Mouse (Mus musculus): ENCODE results near the gene Il1rap. TPM values are rescaled to one million over a fixed set of nuclear protein-coding genes. Genes with fewer than 3 reads are reported as not detected.

Il1rap gene
- polyA plus RNA-seq, 1 experiment from 2014 or later = 27.4 TPM

DNA sequence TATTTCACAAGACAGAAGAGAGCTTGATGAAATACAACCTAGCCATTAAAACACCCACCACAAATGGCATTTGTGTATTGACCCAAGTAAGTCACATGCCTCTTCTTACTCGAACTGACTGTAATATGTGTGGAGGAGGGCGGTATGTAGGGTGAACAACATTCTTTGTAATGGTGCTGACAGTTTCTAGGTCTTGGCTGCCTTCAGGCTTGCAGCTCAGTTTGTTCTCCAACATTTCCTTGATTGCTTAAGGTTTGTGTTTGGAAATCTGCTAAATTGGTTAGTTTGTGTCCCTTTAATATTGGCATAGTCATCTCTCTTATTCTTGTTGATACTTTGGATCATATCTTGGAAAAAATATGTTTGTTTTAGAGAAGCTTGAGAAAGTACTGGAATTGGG, 87.6 kb downstream of the Il1rap start:
- no peaks in the 10 kb centered on the region for H3K27me3 ChIP-seq (ENCODE audit: insufficient read depth, low read length)
- H3K4me3 ChIP-seq (ENCODE audit: low read depth, low read length) = no peak overlapping the region
- H3K27ac ChIP-seq (ENCODE audit: low read depth) = no peak overlapping the region
- no peak overlapping the region for H3K4me2 ChIP-seq (ENCODE audit: low read depth, low read length)
- H3K9ac ChIP-seq (replicated peaks) = no peak overlapping the region
- H3K9me3 ChIP-seq (ENCODE audit: low read length) = no peaks in the 10 kb centered on the region
- DNase-seq (no peak), ATAC-seq (no peak)
- H3K4me1 ChIP-seq (ENCODE audit: insufficient read depth) = no peaks in the 10 kb centered on the region
- WGBS (ENCODE audit: insufficient replicate concordance) = 59% methylated on average over 2 of the region's 2 CpGs
- H3K36me3 ChIP-seq (replicated peaks; ENCODE audit: insufficient read depth, low read length) = no peaks in the 10 kb centered on the region
- TF ChIP-seq CTCF (IDR thresholded peaks at IDR 0.05; ENCODE audit: low read depth) = no peak
- no peak for TF ChIP-seq EP300 (IDR thresholded peaks at IDR 0.05; ENCODE audit: low read depth)

DNA sequence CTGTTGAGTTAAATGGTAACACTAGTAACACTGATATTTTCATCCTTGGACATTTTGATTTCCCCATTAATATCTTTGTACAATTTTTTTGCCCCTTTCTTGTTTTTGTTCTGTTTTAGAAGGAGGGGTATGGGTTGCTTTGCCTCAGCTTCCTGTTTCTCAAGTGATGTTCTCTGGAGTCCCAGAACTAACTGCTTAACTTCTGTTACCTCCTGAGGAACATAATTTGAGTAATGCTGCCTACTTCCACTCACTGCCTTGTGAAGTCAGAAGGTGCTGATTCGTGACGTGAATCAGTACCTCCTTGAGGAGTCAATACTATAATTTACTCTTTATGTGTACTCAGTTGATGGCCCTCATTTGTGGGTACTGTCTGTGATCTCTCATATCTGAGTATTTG, 98.9 kb downstream of the Il1rap start:
- no peak for ATAC-seq
- no peak overlapping the region for H3K9ac ChIP-seq (replicated peaks)
- no peak overlapping the region for H3K4me2 ChIP-seq (ENCODE audit: low read depth, low read length)
- no peaks in the 10 kb centered on the region for H3K4me1 ChIP-seq (ENCODE audit: insufficient read depth)
- peaks cover 10% of the 10 kb centered on the region for H3K36me3 ChIP-seq (replicated peaks; ENCODE audit: insufficient read depth, low read length)
- H3K27me3 ChIP-seq (ENCODE audit: insufficient read depth, low read length) = no peaks in the 10 kb centered on the region
- H3K4me3 ChIP-seq (ENCODE audit: low read depth, low read length) = no peak overlapping the region
- WGBS (ENCODE audit: insufficient replicate concordance) = 71% methylated on average over 2 of the region's 2 CpGs
- no peak for TF ChIP-seq CTCF (IDR thresholded peaks at IDR 0.05; ENCODE audit: low read depth)
- TF ChIP-seq EP300 (IDR thresholded peaks at IDR 0.05; ENCODE audit: low read depth) = no peak
- no peaks in the 10 kb centered on the region for H3K9me3 ChIP-seq (ENCODE audit: low read length)
- H3K27ac ChIP-seq (ENCODE audit: low read depth) = no peak overlapping the region; the same call in 1 of the 2 replicates
- no peak for DNase-seq

DNA sequence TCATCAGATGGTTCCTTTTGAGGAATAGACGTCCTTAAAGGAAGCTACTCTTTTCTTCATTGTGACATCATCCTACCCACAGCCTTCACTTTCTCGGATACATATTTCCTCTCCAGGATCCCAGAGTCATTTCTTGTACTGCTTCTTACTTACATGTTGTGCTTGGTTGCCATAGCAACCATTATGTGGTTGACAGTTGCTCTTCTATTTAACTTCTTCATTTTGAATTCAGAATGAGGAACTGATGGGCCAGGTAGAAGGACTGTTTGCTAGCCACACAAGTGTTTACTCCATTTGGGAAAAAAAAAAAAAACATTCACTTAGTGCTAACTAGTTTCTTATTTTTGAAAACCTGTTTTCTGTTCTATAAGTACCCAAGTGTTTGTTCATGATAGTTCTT, 108.3 kb downstream of the Il1rap start:
- DNase-seq = no peak
- H3K9ac ChIP-seq (replicated peaks) = no peak overlapping the region
- WGBS (ENCODE audit: insufficient replicate concordance) = 35% methylated on average over 2 of the region's 2 CpGs
- peak; percentile 70 for ATAC-seq
- H3K36me3 ChIP-seq (replicated peaks; ENCODE audit: insufficient read depth, low read length) = no peaks in the 10 kb centered on the region; the same call in 1 of the 2 replicates
- no peaks in the 10 kb centered on the region for H3K9me3 ChIP-seq (ENCODE audit: low read length)
- H3K4me3 ChIP-seq (ENCODE audit: low read depth, low read length) = no peak overlapping the region
- H3K27ac ChIP-seq (ENCODE audit: low read depth) = no peak overlapping the region
- H3K27me3 ChIP-seq (ENCODE audit: insufficient read depth, low read length) = no peaks in the 10 kb centered on the region
- peak; percentile 20; the same call in 1 of the 2 replicates for TF ChIP-seq EP300 (IDR thresholded peaks at IDR 0.05; ENCODE audit: low read depth)
- TF ChIP-seq CTCF (IDR thresholded peaks at IDR 0.05; ENCODE audit: low read depth) = no peak
- H3K4me2 ChIP-seq (ENCODE audit: low read depth, low read length) = no peak overlapping the region
- no peaks in the 10 kb centered on the region for H3K4me1 ChIP-seq (ENCODE audit: insufficient read depth)

DNA sequence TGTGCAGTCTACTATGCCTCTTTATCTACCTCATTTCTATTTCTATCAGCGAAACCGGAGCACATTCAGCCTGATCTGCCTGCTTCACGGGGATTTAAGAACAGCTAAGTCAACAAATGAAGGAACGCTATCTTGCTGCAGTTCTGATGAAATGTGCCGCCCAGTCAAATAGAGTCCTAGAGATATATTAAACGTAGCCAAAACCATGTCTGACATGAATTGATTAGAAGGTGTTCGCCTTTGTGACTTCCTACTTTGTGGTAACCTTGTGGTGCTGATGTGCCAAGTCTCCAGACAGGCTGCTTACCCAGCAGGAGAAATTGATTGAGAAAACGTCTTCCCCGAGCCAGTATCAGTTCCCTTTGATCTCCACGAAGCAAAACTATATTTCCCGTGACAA, 109.8 kb downstream of the Il1rap start:
- Histone ChIP-seq H3K27me3 (ENCODE audit: insufficient read depth, low read length) (no peaks in the 10 kb centered on the region), H3K36me3 (replicated peaks; ENCODE audit: insufficient read depth, low read length) (no peaks in the 10 kb centered on the region; the same call in 1 of the 2 replicates), H3K27ac (ENCODE audit: low read depth) (no peak overlapping the region), H3K4me3 (ENCODE audit: low read depth, low read length) (no peak overlapping the region), H3K4me1 (ENCODE audit: insufficient read depth) (no peaks in the 10 kb centered on the region), H3K4me2 (ENCODE audit: low read depth, low read length) (no peak overlapping the region), H3K9me3 (ENCODE audit: low read length) (no peaks in the 10 kb centered on the region), H3K9ac (replicated peaks) (no peak overlapping the region)
- ATAC-seq (no peak), DNase-seq (no peak)
- TF ChIP-seq EP300 (IDR thresholded peaks at IDR 0.05; ENCODE audit: low read depth) (no peak), CTCF (IDR thresholded peaks at IDR 0.05; ENCODE audit: low read depth) (no peak)
- 30% methylated on average over 11 of the region's 11 CpGs for WGBS (ENCODE audit: insufficient replicate concordance)

DNA sequence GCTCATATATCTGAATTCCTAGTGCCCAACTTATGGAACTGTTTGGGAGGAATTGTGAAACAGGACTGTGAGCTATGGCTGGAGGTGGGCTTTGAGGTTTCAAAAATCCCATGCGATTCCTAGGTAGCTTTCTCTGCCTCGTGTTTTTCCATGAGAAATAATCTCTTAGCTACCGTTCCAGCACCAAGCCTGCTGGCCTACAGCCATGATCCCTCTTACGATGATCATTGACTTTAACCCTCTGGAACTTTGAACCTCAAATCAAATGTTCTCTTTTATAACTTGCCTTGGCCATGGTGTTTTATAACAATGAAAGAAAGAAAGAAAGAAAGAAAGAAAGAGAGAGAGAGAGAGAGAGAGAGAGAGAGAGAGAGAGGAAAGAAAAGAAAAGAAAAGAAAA, 116.6 kb downstream of the Il1rap start:
- DNase-seq (no peak), ATAC-seq (no peak)
- Histone ChIP-seq H3K27me3 (ENCODE audit: insufficient read depth, low read length) (no peaks in the 10 kb centered on the region), H3K4me2 (ENCODE audit: low read depth, low read length) (no peak overlapping the region), H3K4me1 (ENCODE audit: insufficient read depth) (no peaks in the 10 kb centered on the region; the same call in 1 of the 2 replicates), H3K9ac (replicated peaks) (no peak overlapping the region), H3K4me3 (ENCODE audit: low read depth, low read length) (no peak overlapping the region), H3K9me3 (ENCODE audit: low read length) (no peaks in the 10 kb centered on the region), H3K36me3 (replicated peaks; ENCODE audit: insufficient read depth, low read length) (0 out of 2 replicates have a peak, but pooled peaks cover 2% of the 10 kb centered on the region), H3K27ac (ENCODE audit: low read depth) (no peak overlapping the region)
- TF ChIP-seq EP300 (IDR thresholded peaks at IDR 0.05; ENCODE audit: low read depth) (no peak), CTCF (IDR thresholded peaks at IDR 0.05; ENCODE audit: low read depth) (no peak)
- 68% methylated on average over 4 of the region's 4 CpGs for WGBS (ENCODE audit: insufficient replicate concordance)

DNA sequence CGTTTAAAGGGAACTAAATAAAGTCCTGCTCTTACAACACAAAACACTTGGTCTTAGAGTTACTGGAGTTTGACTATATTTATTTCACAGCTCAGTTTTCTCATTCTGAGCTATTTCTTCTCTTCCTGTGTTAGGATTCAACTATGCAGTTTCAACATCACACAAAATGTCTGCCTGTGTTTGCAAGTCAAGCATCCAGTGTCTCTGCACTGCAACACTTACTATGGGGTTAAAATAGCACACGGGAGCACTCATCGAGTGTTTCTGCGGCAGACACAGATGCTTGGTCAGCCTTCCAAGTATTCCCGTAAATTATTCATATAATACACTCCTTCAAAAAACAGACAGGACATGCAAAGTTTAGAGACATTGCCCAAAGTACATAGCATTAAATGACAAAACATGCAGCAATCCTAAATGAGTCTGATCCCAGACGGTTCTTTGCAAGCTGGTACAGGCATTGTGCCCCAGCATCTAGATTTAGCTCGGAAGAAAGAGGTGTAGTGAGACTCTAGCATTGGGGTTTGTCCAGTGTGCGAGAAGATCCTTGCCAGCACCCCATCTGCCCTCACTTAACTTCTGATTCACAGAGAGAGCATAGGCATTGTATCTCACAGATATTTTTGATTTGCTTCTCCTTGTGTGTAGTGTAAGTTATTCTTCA, 119.1 kb downstream of the Il1rap start:
- 81% methylated on average over 8 of the region's 8 CpGs for WGBS (ENCODE audit: insufficient replicate concordance)
- 0 out of 2 replicates have a peak, but pooled peaks cover 2% of the 10 kb centered on the region for H3K36me3 ChIP-seq (replicated peaks; ENCODE audit: insufficient read depth, low read length)
- ATAC-seq (no peak), DNase-seq (no peak)
- no peak overlapping the region for H3K9ac ChIP-seq (replicated peaks)
- no peak overlapping the region for H3K4me2 ChIP-seq (ENCODE audit: low read depth, low read length)
- H3K27ac ChIP-seq (ENCODE audit: low read depth) = no peak overlapping the region
- no peak overlapping the region for H3K4me3 ChIP-seq (ENCODE audit: low read depth, low read length)
- no peaks in the 10 kb centered on the region for H3K27me3 ChIP-seq (ENCODE audit: insufficient read depth, low read length)
- H3K9me3 ChIP-seq (ENCODE audit: low read length) = no peaks in the 10 kb centered on the region
- H3K4me1 ChIP-seq (ENCODE audit: insufficient read depth) = no peaks in the 10 kb centered on the region; the same call in 1 of the 2 replicates
- TF ChIP-seq EP300 (IDR thresholded peaks at IDR 0.05; ENCODE audit: low read depth) (no peak), CTCF (IDR thresholded peaks at IDR 0.05; ENCODE audit: low read depth) (no peak)
